Mouse (Mus musculus) ES-E14 (cell line): ENCODE data around the gene Olfr705. TPM values are rescaled to one million over a fixed set of nuclear protein-coding genes. Genes with fewer than 3 reads are reported as not detected.

Source experiments
- DNase-seq: peaks from one replicate; pipeline ENCODE4 v3.0.0-alpha.2; 2013; ENCODE audit warnings: low read depth, low spot score
- H3K27ac ChIP-seq: 2 replicates; pipeline ENCODE4 v1.5.1; 2012; ENCODE audit warnings: low read depth, mild to moderate bottlenecking, low read length, moderate library complexity, mixed read lengths; ENCODE audit not compliant: poor library complexity, insufficient read depth, severe bottlenecking
- H3K36me3 ChIP-seq: 2 replicates; pipeline ENCODE4 v1.6.1; 2012; ENCODE audit warnings: mild to moderate bottlenecking, low read length, moderate library complexity, mixed read lengths; ENCODE audit not compliant: control insufficient read depth, poor library complexity, insufficient read depth, severe bottlenecking
- H3K4me1 ChIP-seq, 2 experiments: fragments of 150-350 bp in 1 of 2; sonication (generic) in 1 of 2; 2 replicates each; pipeline ENCODE4 v1.6.1; 2012; ENCODE audit warnings: low read length in 2 of 2, mild to moderate bottlenecking in 1 of 2, mixed read lengths in 1 of 2; ENCODE audit not compliant: control insufficient read depth in 2 of 2, insufficient read depth in 2 of 2, poor library complexity in 1 of 2
- H3K4me3 ChIP-seq, 2 experiments: fragments of 150-350 bp in 1 of 2; sonication (generic) in 1 of 2; 2 replicates each; pipeline ENCODE4 v1.5.1; 2012; ENCODE audit warnings: low read length in 2 of 2, low read depth in 1 of 2, mild to moderate bottlenecking in 1 of 2, mixed read lengths in 1 of 2; ENCODE audit not compliant: insufficient read depth in 1 of 2, poor library complexity in 1 of 2, severe bottlenecking in 1 of 2
- H3K9ac ChIP-seq: 2 replicates; pipeline ENCODE4 v1.6.1; 2012; ENCODE audit warnings: low read depth, mild to moderate bottlenecking, low read length, mixed read lengths; ENCODE audit not compliant: poor library complexity, insufficient read depth, severe bottlenecking
- H3K9me3 ChIP-seq: fragments of 150-350 bp; sonication (generic); 2 replicates; pipeline ENCODE4 v1.6.1; 2012; ENCODE audit warnings: low read depth, mild to moderate bottlenecking, low read length; ENCODE audit not compliant: control insufficient read depth, insufficient read depth
- CHD2 ChIP-seq: IDR thresholded peaks from 2 replicates; pipeline ENCODE4 v1.6.1; 2014; ENCODE audit warnings: mild to moderate bottlenecking, low read depth, low read length, inconsistent platforms
- HCFC1 ChIP-seq: IDR thresholded peaks from 2 replicates; pipeline ENCODE4 v1.6.1; 2012; ENCODE audit warnings: low read length, inconsistent platforms, borderline replicate concordance; ENCODE audit not compliant: insufficient read depth
- MAFK ChIP-seq: IDR thresholded peaks from 2 replicates; pipeline ENCODE4 v1.6.1; 2014; ENCODE audit warnings: mild to moderate bottlenecking, low read depth, low read length, inconsistent platforms; ENCODE audit not compliant: insufficient read depth
- ZC3H11A ChIP-seq: IDR thresholded peaks from 2 replicates; pipeline ENCODE4 v1.6.1; 2012; ENCODE audit warnings: low read depth, mild to moderate bottlenecking, inconsistent platforms, low read length, borderline replicate concordance
- ZNF384 ChIP-seq: IDR thresholded peaks from 2 replicates; pipeline ENCODE4 v1.6.1; 2012; ENCODE audit warnings: low read depth, low read length, inconsistent platforms
- in situ Hi-C, 2 experiments: fragments of 600-800 bp; cut with MboI; formaldehyde crosslinking; loops; one replicate each; pipeline ENCODE4 v1.15.1; 2025; ENCODE audit warnings: low sequenced_read_pairs in 2 of 2, inconsistent platforms in 1 of 2; ENCODE audit not compliant: unreplicated experiment in 2 of 2
- total RNA-seq: library from RNA; depleted of rRNA; stranded (reverse); fragments of 300-350 nt; gene quantifications from 2 replicates; pipeline ENCODE4 v1.2.3, GENCODE M21; 2012; rRNA removed

Olfr705 gene
- total RNA-seq, 1 experiment = 0.13 TPM

- H3K9ac ChIP-seq = no peak within 1 kb of the TSS
- in situ Hi-C loops = no loop called here
- no peak for TF ChIP-seq CHD2
- TF ChIP-seq HCFC1 = no peak
- no peak for TF ChIP-seq ZNF384
- no peak for TF ChIP-seq MAFK
- TF ChIP-seq ZC3H11A = no peak
These were observed 13.8 kb downstream of the Olfr705 start, which contains the start of gene Olfr704 for GRCm38 (mm10) chr7:106862885-106863284. Gene Olfr704 (plus strand): TSS chr7:106863185.

DNA sequence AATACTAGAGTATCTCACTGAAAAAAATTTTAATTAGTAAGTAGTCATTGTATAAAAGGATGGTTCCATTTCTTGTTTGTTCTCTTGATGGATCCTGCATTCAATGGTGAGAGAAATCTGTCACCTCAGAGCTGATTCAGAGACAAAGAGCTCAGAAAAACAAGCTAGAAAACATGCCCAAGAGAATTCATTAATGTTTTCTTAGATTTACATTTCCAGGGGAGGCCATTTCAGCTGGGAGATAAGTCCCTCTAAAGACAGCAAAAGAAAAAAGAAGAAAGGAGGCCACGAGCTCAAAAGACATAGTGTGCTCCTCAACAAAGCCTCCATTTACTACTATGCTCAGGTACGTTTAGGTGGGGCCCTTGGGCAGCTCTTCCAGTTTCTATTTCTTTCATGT lies 33.6 kb downstream of the Olfr705 start, which contains the start of gene Olfr703:
Gene Olfr703, plus strand, starts transcription at position 301 of the 400 bp plus-strand sequence.
- in situ Hi-C loops = no loop called here
- no peak within 1 kb of the TSS for H3K4me3 ChIP-seq

More at GRCm38 (mm10) chr7:106862885-106863284, 13.8 kb downstream of the Olfr705 start, which contains the start of gene Olfr704:
- Histone ChIP-seq H3K4me1 (no peaks in the 10 kb centered on the region), H3K4me3 (no peak within 1 kb of the TSS), H3K36me3 (no peaks in the 10 kb centered on the region), H3K9me3 (no peaks in the 10 kb centered on the region), H3K27ac (no peak within 1 kb of the TSS)
- DNase-seq = no peak

DNA sequence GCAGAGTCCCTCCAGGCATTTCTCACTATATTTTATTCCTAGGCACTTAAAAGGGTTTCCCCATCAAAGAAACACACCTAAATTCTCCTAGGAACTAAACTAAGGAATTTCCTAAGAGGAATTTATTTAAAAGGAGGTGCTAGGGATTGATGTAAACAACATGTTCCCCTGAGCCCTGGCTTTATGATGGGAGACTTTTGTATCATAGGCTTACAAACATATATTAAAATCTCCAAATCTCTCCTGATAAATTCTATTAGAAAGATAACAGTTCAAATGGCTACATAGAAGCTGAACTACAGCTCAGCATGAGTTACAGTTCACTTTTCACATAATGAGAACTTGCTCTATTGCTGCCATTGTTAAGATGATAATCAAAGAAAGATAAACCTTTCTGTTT lies 42.9 kb downstream of the Olfr705 start, which contains the start of gene Olfr702:
Gene Olfr702, minus strand, starts transcription at position 101 of the 400 bp plus-strand sequence.
- no peaks in the 10 kb centered on the region for H3K36me3 ChIP-seq
- TF ChIP-seq HCFC1 (no peak), CHD2 (no peak), ZC3H11A (no peak), MAFK (no peak), ZNF384 (no peak)
- no peaks in the 10 kb centered on the region for H3K4me1 ChIP-seq
- H3K4me3 ChIP-seq = no peak within 1 kb of the TSS
- in situ Hi-C loops = no loop called here
- H3K9ac ChIP-seq = no peak within 1 kb of the TSS
- no peaks in the 10 kb centered on the region for H3K9me3 ChIP-seq
- DNase-seq = no peak
- H3K27ac ChIP-seq = no peak within 1 kb of the TSS

More for the DNA sequence above, 33.6 kb downstream of the Olfr705 start, which contains the start of gene Olfr703:
- Histone ChIP-seq H3K4me1 (no peaks in the 10 kb centered on the region), H3K36me3 (no peaks in the 10 kb centered on the region), H3K27ac (no peak within 1 kb of the TSS), H3K9ac (no peak within 1 kb of the TSS), H3K9me3 (no peaks in the 10 kb centered on the region)
- DNase-seq = no peak
- TF ChIP-seq MAFK (no peak), ZC3H11A (no peak), HCFC1 (no peak), ZNF384 (no peak), CHD2 (no peak)

Other genes starting within 250 kb of the Olfr705 start
- gene Olfr693, start 196.3 kb downstream of the Olfr705 start, total RNA-seq = not detected in 2 replicates
- not detected in 2 replicates for gene Olfr694, start 185.1 kb downstream of the Olfr705 start, total RNA-seq
- gene Olfr695, start 160.5 kb downstream of the Olfr705 start, total RNA-seq = not detected in 2 replicates
- not detected in 2 replicates for gene Olfr697, start 134.4 kb downstream of the Olfr705 start, total RNA-seq
- gene Olfr698, start 121.5 kb downstream of the Olfr705 start, total RNA-seq = not detected in 2 replicates
- gene Olfr699, start 83.7 kb downstream of the Olfr705 start, total RNA-seq = 0.42 and 0.49 TPM in 2 replicates
- not detected in 2 replicates for gene Olfr700, start 68.1 kb downstream of the Olfr705 start, total RNA-seq
- gene Olfr701, start 62.8 kb downstream of the Olfr705 start, total RNA-seq = 0.31 TPM in 1 of 2 replicates, not detected in the other
- not detected in 2 replicates for gene Olfr702, start 43.0 kb downstream of the Olfr705 start, total RNA-seq
- not detected in 2 replicates for gene Olfr703, start 33.5 kb downstream of the Olfr705 start, total RNA-seq
- not detected in 2 replicates for gene Olfr704, start 13.7 kb downstream of the Olfr705 start, total RNA-seq
- not detected in 2 replicates for gene Olfr706, start 11.3 kb upstream of the Olfr705 start, total RNA-seq
- not detected in 2 replicates for gene Olfr707, start 24.4 kb upstream of the Olfr705 start, total RNA-seq
- gene Olfr1532-ps1, start 31.1 kb upstream of the Olfr705 start, total RNA-seq = not detected in 2 replicates
- gene Olfr709-ps1, start 55.3 kb upstream of the Olfr705 start, total RNA-seq = not detected in 2 replicates
- not detected in 2 replicates for gene Olfr710, start 71.4 kb upstream of the Olfr705 start, total RNA-seq
- gene Olfr6, start 87.0 kb upstream of the Olfr705 start, total RNA-seq = not detected in 2 replicates
- not detected in 2 replicates for gene Olfr711, start 98.6 kb upstream of the Olfr705 start, total RNA-seq
- not detected in 2 replicates for gene Olfr2, start 129.2 kb upstream of the Olfr705 start, total RNA-seq
- not detected in 2 replicates for gene Olfr713, start 154.3 kb upstream of the Olfr705 start, total RNA-seq
- not detected in 2 replicates for gene Olfr714, start 194.1 kb upstream of the Olfr705 start, total RNA-seq
- gene Olfr17, start 216.3 kb upstream of the Olfr705 start, total RNA-seq = not detected in 2 replicates
- not detected in 2 replicates for gene Olfr715b, start 233.5 kb upstream of the Olfr705 start, total RNA-seq